Mouse (Mus musculus): Measurements from ENCODE around the gene Cntn5. TPM values are rescaled to one million over a fixed set of nuclear protein-coding genes. Genes with fewer than 3 reads are reported as not detected.

Cntn5 gene
- polyA plus RNA-seq, 1 experiment from 2014 or later = 30.9 TPM

- no peak overlapping the region for H3K4me3 ChIP-seq (ENCODE audit: low read depth, low read length)
- no peak overlapping the region for H3K4me2 ChIP-seq (ENCODE audit: low read depth, low read length)
- no peaks in the 10 kb centered on the region for H3K27me3 ChIP-seq (ENCODE audit: control insufficient read depth, insufficient read depth, low read length)
- WGBS = 83% methylated on average over 4 of the region's 4 CpGs
- H3K9me3 ChIP-seq (ENCODE audit: control insufficient read depth, low read length) = no peaks in the 10 kb centered on the region
- no peaks in the 10 kb centered on the region for H3K36me3 ChIP-seq (ENCODE audit: control insufficient read depth, insufficient read depth, low read length)
- H3K27ac ChIP-seq (ENCODE audit: low read depth, low read length) = no peak overlapping the region
- H3K9ac ChIP-seq (replicated peaks; ENCODE audit: low read depth, low read length) = no peak overlapping the region
- no peaks in the 10 kb centered on the region for H3K4me1 ChIP-seq (ENCODE audit: control insufficient read depth, insufficient read depth, low read length)
- no peak for ATAC-seq (ENCODE audit: low read depth)
Observed at GRCm38 (mm10) chr9:10522604-10523003, 382.0 kb downstream of the Cntn5 start.

- no peak overlapping the region for H3K4me2 ChIP-seq (ENCODE audit: low read depth, low read length)
- no peak overlapping the region for H3K27ac ChIP-seq (ENCODE audit: low read depth, low read length)
- no peaks in the 10 kb centered on the region for H3K9me3 ChIP-seq (ENCODE audit: control insufficient read depth, low read length)
- 89% methylated on average over 1 of the region's 1 CpGs for WGBS
- no peak for ATAC-seq (ENCODE audit: low read depth)
- H3K4me1 ChIP-seq (ENCODE audit: control insufficient read depth, insufficient read depth, low read length) = no peaks in the 10 kb centered on the region
- H3K27me3 ChIP-seq (ENCODE audit: control insufficient read depth, insufficient read depth, low read length) = no peaks in the 10 kb centered on the region
- no peaks in the 10 kb centered on the region for H3K36me3 ChIP-seq (ENCODE audit: control insufficient read depth, insufficient read depth, low read length)
- H3K9ac ChIP-seq (replicated peaks; ENCODE audit: low read depth, low read length) = no peak overlapping the region
- H3K4me3 ChIP-seq (ENCODE audit: low read depth, low read length) = no peak overlapping the region
Observed at GRCm38 (mm10) chr9:10521054-10521453, 383.5 kb downstream of the Cntn5 start.

- no peak for ATAC-seq (ENCODE audit: low read depth)
- no peaks in the 10 kb centered on the region for H3K9me3 ChIP-seq (ENCODE audit: control insufficient read depth, low read length)
- no peak overlapping the region for H3K4me2 ChIP-seq (ENCODE audit: low read depth, low read length)
- H3K27ac ChIP-seq (ENCODE audit: low read depth, low read length) = no peak overlapping the region
- H3K4me3 ChIP-seq (ENCODE audit: low read depth, low read length) = no peak overlapping the region
- no peak overlapping the region for H3K9ac ChIP-seq (replicated peaks; ENCODE audit: low read depth, low read length)
- H3K4me1 ChIP-seq (ENCODE audit: control insufficient read depth, insufficient read depth, low read length) = no peaks in the 10 kb centered on the region
- H3K27me3 ChIP-seq (ENCODE audit: control insufficient read depth, insufficient read depth, low read length) = no peaks in the 10 kb centered on the region
- no peaks in the 10 kb centered on the region for H3K36me3 ChIP-seq (ENCODE audit: control insufficient read depth, insufficient read depth, low read length)
Observed at GRCm38 (mm10) chr9:10492243-10492642, 412.3 kb downstream of the Cntn5 start.

GRCm38 (mm10) chr9:10471484-10472125, 433.0 kb downstream of the Cntn5 start:
- ATAC-seq (ENCODE audit: low read depth) = no peak
- H3K27me3 ChIP-seq (ENCODE audit: control insufficient read depth, insufficient read depth, low read length) = no peaks in the 10 kb centered on the region
- no peaks in the 10 kb centered on the region for H3K36me3 ChIP-seq (ENCODE audit: control insufficient read depth, insufficient read depth, low read length)
- H3K4me2 ChIP-seq (ENCODE audit: low read depth, low read length) = no peak overlapping the region
- H3K4me1 ChIP-seq (ENCODE audit: control insufficient read depth, insufficient read depth, low read length) = no peaks in the 10 kb centered on the region
- 86% methylated on average over 4 of the region's 4 CpGs for WGBS
- H3K4me3 ChIP-seq (ENCODE audit: low read depth, low read length) = no peak overlapping the region
- no peak overlapping the region for H3K27ac ChIP-seq (ENCODE audit: low read depth, low read length)
- H3K9me3 ChIP-seq (ENCODE audit: control insufficient read depth, low read length) = no peaks in the 10 kb centered on the region
- H3K9ac ChIP-seq (replicated peaks; ENCODE audit: low read depth, low read length) = no peak overlapping the region

- Histone ChIP-seq H3K27me3 (ENCODE audit: control insufficient read depth, insufficient read depth, low read length) (no peaks in the 10 kb centered on the region), H3K9me3 (ENCODE audit: control insufficient read depth, low read length) (no peaks in the 10 kb centered on the region), H3K36me3 (ENCODE audit: control insufficient read depth, insufficient read depth, low read length) (no peaks in the 10 kb centered on the region), H3K9ac (replicated peaks; ENCODE audit: low read depth, low read length) (no peak overlapping the region), H3K4me2 (ENCODE audit: low read depth, low read length) (no peak overlapping the region), H3K27ac (ENCODE audit: low read depth, low read length) (no peak overlapping the region), H3K4me1 (ENCODE audit: control insufficient read depth, insufficient read depth, low read length) (no peaks in the 10 kb centered on the region), H3K4me3 (ENCODE audit: low read depth, low read length) (no peak overlapping the region)
- no peak for ATAC-seq (ENCODE audit: low read depth)
Observed at GRCm38 (mm10) chr9:10464758-10465157, 439.8 kb downstream of the Cntn5 start.

- no peak overlapping the region for H3K9ac ChIP-seq (replicated peaks; ENCODE audit: low read depth, low read length)
- no peaks in the 10 kb centered on the region for H3K27me3 ChIP-seq (ENCODE audit: control insufficient read depth, insufficient read depth, low read length)
- no peak for ATAC-seq (ENCODE audit: low read depth)
- no peaks in the 10 kb centered on the region for H3K9me3 ChIP-seq (ENCODE audit: control insufficient read depth, low read length)
- H3K4me1 ChIP-seq (ENCODE audit: control insufficient read depth, insufficient read depth, low read length) = no peaks in the 10 kb centered on the region
- no peak overlapping the region for H3K4me2 ChIP-seq (ENCODE audit: low read depth, low read length)
- H3K4me3 ChIP-seq (ENCODE audit: low read depth, low read length) = no peak overlapping the region
- 46% methylated on average over 3 of the region's 3 CpGs for WGBS
- no peaks in the 10 kb centered on the region for H3K36me3 ChIP-seq (ENCODE audit: control insufficient read depth, insufficient read depth, low read length)
- H3K27ac ChIP-seq (ENCODE audit: low read depth, low read length) = no peak overlapping the region
Observed at GRCm38 (mm10) chr9:10457900-10458299, 446.7 kb downstream of the Cntn5 start.

DNA sequence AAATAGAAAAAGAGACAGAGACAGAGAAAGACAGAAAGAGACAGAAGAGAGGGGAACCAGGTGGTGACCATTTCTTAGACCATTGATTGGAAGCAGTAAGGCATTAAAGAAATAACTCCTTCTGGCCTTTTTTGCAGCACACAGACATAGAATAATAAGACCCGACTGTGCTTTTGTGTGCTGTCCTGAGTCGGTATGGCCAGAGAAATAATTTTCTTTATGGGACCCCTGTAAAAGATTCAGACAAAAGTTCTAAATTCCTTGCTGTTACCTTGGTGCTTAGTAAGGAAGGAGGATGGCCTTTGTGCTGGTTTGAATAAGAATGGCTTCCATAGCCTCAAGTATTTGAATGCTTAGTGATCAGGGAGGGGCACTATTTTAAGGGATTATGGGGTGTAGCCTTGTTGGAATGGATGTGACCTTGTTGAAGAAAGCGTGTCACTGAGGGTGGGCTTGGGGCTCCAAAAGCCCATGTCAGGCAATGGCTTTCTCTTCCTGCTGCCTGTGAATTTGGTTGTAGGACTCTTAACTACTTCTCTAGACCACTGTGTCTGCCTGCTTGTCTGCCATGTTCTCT, 455.5 kb downstream of the Cntn5 start:
- Histone ChIP-seq H3K4me2 (ENCODE audit: low read depth, low read length) (no peak overlapping the region), H3K9ac (replicated peaks; ENCODE audit: low read depth, low read length) (no peak overlapping the region), H3K9me3 (ENCODE audit: control insufficient read depth, low read length) (no peaks in the 10 kb centered on the region), H3K4me1 (ENCODE audit: control insufficient read depth, insufficient read depth, low read length) (no peaks in the 10 kb centered on the region), H3K4me3 (ENCODE audit: low read depth, low read length) (no peak overlapping the region), H3K27me3 (ENCODE audit: control insufficient read depth, insufficient read depth, low read length) (no peaks in the 10 kb centered on the region), H3K36me3 (ENCODE audit: control insufficient read depth, insufficient read depth, low read length) (no peaks in the 10 kb centered on the region), H3K27ac (ENCODE audit: low read depth, low read length) (no peak overlapping the region)
- ATAC-seq (ENCODE audit: low read depth) = no peak
- whole genome bisulfite sequencing = 13% methylated on average over 3 of the region's 3 CpGs

DNA sequence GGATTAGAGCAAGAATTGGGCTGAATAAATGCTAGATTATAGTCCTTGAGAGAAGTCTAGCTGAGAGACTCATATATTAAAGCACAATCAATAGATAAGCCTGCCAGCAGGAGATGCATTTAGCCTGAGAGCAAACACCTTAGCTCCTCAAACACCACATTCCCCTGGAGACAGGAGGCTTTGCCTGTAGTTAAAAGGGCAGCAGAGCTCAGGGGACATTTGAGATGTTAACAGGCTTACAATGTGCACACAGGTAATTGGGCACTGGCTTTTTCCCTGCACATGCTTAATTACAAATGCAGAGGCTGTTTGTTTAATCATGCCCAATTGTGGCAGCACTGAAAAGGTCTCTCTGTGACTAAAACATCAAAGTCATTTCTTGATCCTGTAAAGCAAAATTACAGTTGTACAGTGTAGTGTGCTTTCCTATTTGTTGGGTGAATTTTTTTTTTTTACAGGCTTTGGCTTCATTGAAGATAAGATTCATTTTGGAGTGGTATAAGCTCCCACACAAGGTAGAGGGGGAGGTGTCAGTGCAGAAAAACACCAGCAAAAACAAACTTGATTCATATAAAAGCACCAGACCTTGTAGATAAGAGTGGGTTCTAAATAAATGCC, 457.2 kb downstream of the Cntn5 start:
- Histone ChIP-seq H3K9me3 (ENCODE audit: control insufficient read depth, low read length) (no peaks in the 10 kb centered on the region), H3K27me3 (ENCODE audit: control insufficient read depth, insufficient read depth, low read length) (no peaks in the 10 kb centered on the region), H3K4me3 (ENCODE audit: low read depth, low read length) (no peak overlapping the region), H3K27ac (ENCODE audit: low read depth, low read length) (no peak overlapping the region), H3K4me2 (ENCODE audit: low read depth, low read length) (no peak overlapping the region), H3K36me3 (ENCODE audit: control insufficient read depth, insufficient read depth, low read length) (no peaks in the 10 kb centered on the region), H3K4me1 (ENCODE audit: control insufficient read depth, insufficient read depth, low read length) (no peaks in the 10 kb centered on the region), H3K9ac (replicated peaks; ENCODE audit: low read depth, low read length) (no peak overlapping the region)
- ATAC-seq (ENCODE audit: low read depth) = no peak

DNA sequence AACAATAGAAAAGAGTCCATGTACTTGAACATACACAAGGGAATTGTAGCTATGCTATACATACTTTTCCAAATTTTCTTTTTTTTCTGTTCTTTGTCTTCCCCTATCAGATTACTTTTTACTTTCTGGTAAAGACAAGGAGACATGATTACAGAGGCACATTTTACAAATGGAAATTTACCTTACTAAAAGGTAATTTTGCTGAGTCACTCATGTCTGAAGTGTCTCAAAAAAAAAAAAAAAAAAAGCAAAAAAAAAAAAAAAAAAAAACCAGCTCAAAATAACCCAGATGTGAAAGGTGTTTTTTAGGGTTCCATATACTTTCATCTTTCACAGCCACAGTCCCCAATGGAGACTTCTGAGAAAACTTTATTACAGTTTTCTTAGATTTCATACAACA, 492.5 kb downstream of the Cntn5 start:
- Histone ChIP-seq H3K27me3 (ENCODE audit: control insufficient read depth, insufficient read depth, low read length) (no peaks in the 10 kb centered on the region), H3K36me3 (ENCODE audit: control insufficient read depth, insufficient read depth, low read length) (no peaks in the 10 kb centered on the region), H3K4me2 (ENCODE audit: low read depth, low read length) (no peak overlapping the region), H3K9me3 (ENCODE audit: control insufficient read depth, low read length) (no peaks in the 10 kb centered on the region), H3K9ac (replicated peaks; ENCODE audit: low read depth, low read length) (no peak overlapping the region), H3K4me3 (ENCODE audit: low read depth, low read length) (no peak overlapping the region), H3K4me1 (ENCODE audit: control insufficient read depth, insufficient read depth, low read length) (no peaks in the 10 kb centered on the region), H3K27ac (ENCODE audit: low read depth, low read length) (no peak overlapping the region)
- ATAC-seq (ENCODE audit: low read depth) = no peak
